Mouse (Mus musculus) kidney, adult 2 months (tissue): ENCODE data around the gene Wbp1l. TPM values are rescaled to one million over a fixed set of nuclear protein-coding genes. Genes with fewer than 3 reads are reported as not detected.

Source experiments
- DNase-seq: peaks from one replicate; pipeline ENCODE4 v3.0.0; 2021
- H3K27ac ChIP-seq: fragments of 200-500 bp; 2 replicates; pipeline ENCODE4 v1.5.1; 2012; ENCODE audit warnings: low read depth, low read length, control low read depth, inconsistent platforms; ENCODE audit not compliant: insufficient read depth
- H3K27me3 ChIP-seq: fragments of 200-500 bp; replicated peaks from 2 replicates; pipeline ENCODE4 v1.6.1; 2012; ENCODE audit warnings: mild to moderate bottlenecking, moderate library complexity, low read length, inconsistent platforms; ENCODE audit not compliant: control insufficient read depth, insufficient read depth
- H3K36me3 ChIP-seq: fragments of 200-500 bp; 2 replicates; pipeline ENCODE4 v1.6.1; 2012; ENCODE audit warnings: mild to moderate bottlenecking, moderate library complexity, low read length, inconsistent platforms; ENCODE audit not compliant: control insufficient read depth, insufficient read depth
- H3K4me1 ChIP-seq: fragments of 200-500 bp; 2 replicates; pipeline ENCODE4 v1.6.1; 2011; ENCODE audit warnings: low read length; ENCODE audit not compliant: control insufficient read depth, insufficient read depth
- H3K4me3 ChIP-seq: fragments of 200-500 bp; 2 replicates; pipeline ENCODE4 v1.5.1; 2011; ENCODE audit warnings: mild to moderate bottlenecking, low read depth, low read length, control low read depth; ENCODE audit not compliant: insufficient read depth
- CTCF ChIP-seq: fragments of 200-500 bp; conservative IDR thresholded peaks from 2 replicates; pipeline ENCODE4 v1.5.1; 2011; ENCODE audit warnings: low read depth, mild to moderate bottlenecking, control low read depth, low read length, moderate library complexity, mixed read lengths; ENCODE audit not compliant: insufficient read depth, insufficient read length
- POLR2A ChIP-seq: fragments of 200-500 bp; IDR thresholded peaks from one replicate; pipeline ENCODE4 v1.6.1; 2011; ENCODE audit warnings: low read depth, low read length, control low read depth
- WGBS: fragments of 180-500 bp; shearing (Covaris S2); methylation state at CpG from one replicate; pipeline ENCODE4 v1.1.7; 2018; 5-methylcytosine and 5-hydroxymethylcytosine counted together
- polyA plus RNA-seq: library from polyadenylated mRNA; depleted of rRNA; stranded (reverse); fragments of >200 nt; gene quantifications from 2 replicates; pipeline ENCODE4 v1.2.3, GENCODE M21; 2012

The Wbp1l gene
- polyA plus RNA-seq, 1 experiment, result 60.3 TPM

- no peak overlapping the region for H3K27ac ChIP-seq
- H3K36me3 ChIP-seq, result no peaks in the 10 kb centered on the region
- no peak for DNase-seq
- peaks cover 13% of the 10 kb centered on the region; the same call in 1 of the 2 replicates for H3K4me1 ChIP-seq
- WGBS, result 95% methylated on average over 7 of the region's 7 CpGs
- no peak for TF ChIP-seq POLR2A
- TF ChIP-seq CTCF, result no peak
- H3K27me3 ChIP-seq, result no peaks in the 10 kb centered on the region
- H3K4me3 ChIP-seq, result no peak overlapping the region
Observed at GRCm38 (mm10) chr19:46608158-46608557, 9.3 kb downstream of the Wbp1l start.

- no peaks in the 10 kb centered on the region for H3K27me3 ChIP-seq
- WGBS, result 61% methylated on average over 11 of the region's 11 CpGs
- no peak for DNase-seq
- H3K4me1 ChIP-seq, result peaks cover 3% of the 10 kb centered on the region
- H3K36me3 ChIP-seq, result no peaks in the 10 kb centered on the region
- no peak for TF ChIP-seq POLR2A
- TF ChIP-seq CTCF, result no peak
- no peak overlapping the region for H3K27ac ChIP-seq
- H3K4me3 ChIP-seq, result no peak overlapping the region
Observed at GRCm38 (mm10) chr19:46616378-46616777, 17.5 kb downstream of the Wbp1l start.

- TF ChIP-seq POLR2A (no peak), CTCF (no peak)
- no peak for DNase-seq
- WGBS, result 79% methylated on average over 8 of the region's 8 CpGs
Observed at GRCm38 (mm10) chr19:46617361-46617760, 18.5 kb downstream of the Wbp1l start.

GRCm38 (mm10) chr19:46618322-46618721 is 19.4 kb downstream of the Wbp1l start:
- TF ChIP-seq POLR2A (no peak), CTCF (no peak)
- no peak for DNase-seq
- no peaks in the 10 kb centered on the region for H3K27me3 ChIP-seq
- H3K36me3 ChIP-seq, result no peaks in the 10 kb centered on the region
- no peak overlapping the region for H3K27ac ChIP-seq
- H3K4me3 ChIP-seq, result no peak overlapping the region
- peaks cover 13% of the 10 kb centered on the region for H3K4me1 ChIP-seq
- 63% methylated on average over 9 of the region's 9 CpGs for WGBS

More at GRCm38 (mm10) chr19:46617361-46617760, 18.5 kb downstream of the Wbp1l start:
- Histone ChIP-seq H3K4me3 (no peak overlapping the region), H3K27ac (no peak overlapping the region), H3K4me1 (peaks cover 12% of the 10 kb centered on the region), H3K36me3 (no peaks in the 10 kb centered on the region), H3K27me3 (no peaks in the 10 kb centered on the region)

GRCm38 (mm10) chr19:46619001-46619400 is 20.1 kb downstream of the Wbp1l start:
- 49% methylated on average over 19 of the region's 19 CpGs for WGBS
- no peak for DNase-seq
- Histone ChIP-seq H3K36me3 (no peaks in the 10 kb centered on the region), H3K27me3 (no peaks in the 10 kb centered on the region), H3K4me3 (no peak overlapping the region), H3K27ac (no peak overlapping the region), H3K4me1 (peaks cover 18% of the 10 kb centered on the region)
- TF ChIP-seq POLR2A, result no peak
- TF ChIP-seq CTCF, result no peak

GRCm38 (mm10) chr19:46619518-46619917 is 20.6 kb downstream of the Wbp1l start:
- TF ChIP-seq CTCF, result no peak
- TF ChIP-seq POLR2A, result no peak
- WGBS, result 90% methylated on average over 6 of the region's 6 CpGs
- Histone ChIP-seq H3K27ac (no peak overlapping the region), H3K4me1 (peaks cover 18% of the 10 kb centered on the region), H3K4me3 (no peak overlapping the region), H3K27me3 (no peaks in the 10 kb centered on the region), H3K36me3 (no peaks in the 10 kb centered on the region)
- DNase-seq, result no peak

GRCm38 (mm10) chr19:46620016-46620808 is 21.3 kb downstream of the Wbp1l start:
- DNase-seq, result no peak
- Histone ChIP-seq H3K27me3 (no peaks in the 10 kb centered on the region), H3K4me1 (peaks cover 21% of the 10 kb centered on the region), H3K27ac (no peak overlapping the region), H3K36me3 (no peaks in the 10 kb centered on the region), H3K4me3 (no peak overlapping the region)
- TF ChIP-seq CTCF (no peak), POLR2A (no peak)
- WGBS, result 73% methylated on average over 14 of the region's 14 CpGs
